Mouse (Mus musculus) cerebellum, adult 11-12 months (tissue): ENCODE data around the gene Ltc4s.

Source experiments
- DNase-seq: peaks from one replicate; pipeline ENCODE4 v3.0.0; 2022

Ltc4s gene

DNA sequence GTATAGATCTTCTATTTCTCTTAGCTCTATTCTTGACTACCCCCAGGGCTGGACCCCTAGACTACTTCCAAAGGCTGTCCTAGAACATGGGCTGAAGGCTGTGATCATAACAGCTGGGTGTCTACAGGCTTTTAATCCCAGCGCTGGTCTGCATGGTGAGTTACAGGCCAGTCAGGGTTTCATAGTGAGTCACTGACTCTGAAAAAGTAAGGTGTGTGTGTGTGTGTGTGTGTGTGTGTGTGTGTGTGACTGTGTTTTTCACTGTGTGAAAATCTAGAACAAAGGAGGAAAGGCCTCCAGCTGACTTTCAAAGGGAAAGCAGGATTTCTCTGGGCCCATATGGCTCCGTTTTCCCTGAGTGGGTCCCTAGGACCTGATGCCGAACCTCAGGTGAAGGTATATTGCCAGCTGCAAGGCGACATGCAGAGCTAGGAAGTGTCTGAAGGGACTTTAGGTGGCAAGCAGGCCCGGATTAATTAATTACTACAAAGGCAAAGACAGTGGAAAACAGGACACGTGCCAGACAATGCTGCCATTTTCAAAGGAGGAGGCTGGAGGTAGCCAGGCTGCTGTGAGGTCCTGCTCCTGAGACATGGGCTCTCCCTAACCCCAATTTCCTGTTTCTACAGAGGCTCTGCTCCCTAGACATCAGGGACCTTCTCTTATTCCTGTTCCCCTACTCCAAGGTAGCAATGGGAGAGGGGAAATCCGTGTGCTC, 15.7 kb downstream of the Ltc4s start:
- no peak for DNase-seq

DNA sequence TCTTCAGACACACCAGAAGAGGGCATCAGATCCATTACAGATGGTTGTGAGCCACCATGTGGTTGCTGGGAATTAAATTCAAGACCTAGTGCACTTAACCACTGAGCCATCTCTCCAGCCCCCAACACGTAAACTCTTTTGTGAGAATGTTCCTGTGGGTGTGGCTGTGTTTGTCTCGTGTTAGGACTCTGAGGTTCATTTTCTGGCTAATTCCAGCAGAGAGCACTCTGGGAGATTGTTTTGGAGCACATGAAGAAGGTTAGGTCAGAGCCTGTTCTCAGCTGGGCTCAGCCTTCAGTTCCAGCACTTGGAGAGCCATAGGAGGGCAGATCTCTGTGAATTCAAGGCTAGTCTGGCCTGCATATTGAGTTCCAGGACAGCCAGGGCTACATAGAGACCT, 18.6 kb downstream of the Ltc4s start:
- no peak for DNase-seq

DNA sequence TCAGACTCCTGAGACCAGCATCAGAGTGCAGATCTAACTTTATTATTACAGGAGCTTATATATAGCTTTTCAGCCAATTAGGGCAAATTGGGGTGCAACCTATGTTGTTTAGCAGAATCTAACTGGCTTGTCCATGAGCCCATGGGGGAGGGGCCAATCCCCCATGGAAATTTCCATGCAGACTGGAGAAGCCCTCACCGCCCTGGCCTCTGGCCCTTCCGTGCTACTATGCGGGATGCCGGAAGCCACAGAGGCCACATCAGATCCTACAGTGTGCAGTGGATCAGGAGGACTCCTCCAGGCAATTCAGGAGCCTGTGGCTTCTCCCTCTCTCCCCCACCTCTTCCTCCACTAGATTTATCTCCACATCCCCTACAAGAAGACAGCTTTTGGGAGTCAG, 20.6 kb downstream of the Ltc4s start:
- no peak for DNase-seq

DNA sequence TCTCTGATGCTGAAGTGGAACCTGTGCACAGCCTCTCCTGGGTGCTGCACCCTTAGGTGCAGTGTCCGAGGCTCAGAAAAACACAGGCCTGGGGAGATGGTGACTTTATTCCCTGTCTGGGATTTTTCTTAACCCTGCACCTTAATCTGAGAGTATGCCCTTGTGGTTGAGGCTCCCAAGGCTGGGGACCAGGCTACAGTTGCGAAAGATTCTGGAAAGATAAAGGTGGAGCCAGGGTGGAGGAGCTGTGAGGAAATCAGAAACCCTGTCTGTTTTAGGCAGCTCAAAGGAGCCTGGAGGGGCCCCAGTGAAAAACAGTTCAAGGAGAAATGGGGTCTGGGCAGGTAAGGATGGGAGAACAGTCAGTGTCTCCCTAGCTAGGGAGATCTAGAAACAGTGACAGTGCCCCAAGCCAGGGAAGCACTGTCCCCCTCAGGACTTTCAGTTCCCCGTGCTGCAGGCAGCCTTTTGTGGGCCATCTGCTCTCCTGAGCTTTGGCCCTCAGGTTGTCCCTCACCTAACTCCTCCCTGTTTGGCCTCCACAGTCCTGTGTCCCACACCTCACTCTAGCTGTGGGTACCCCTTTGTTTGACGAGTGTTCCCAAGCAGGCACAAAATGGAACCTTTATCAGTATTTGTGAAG, 21.6 kb downstream of the Ltc4s start:
- DNase-seq: no peak

DNA sequence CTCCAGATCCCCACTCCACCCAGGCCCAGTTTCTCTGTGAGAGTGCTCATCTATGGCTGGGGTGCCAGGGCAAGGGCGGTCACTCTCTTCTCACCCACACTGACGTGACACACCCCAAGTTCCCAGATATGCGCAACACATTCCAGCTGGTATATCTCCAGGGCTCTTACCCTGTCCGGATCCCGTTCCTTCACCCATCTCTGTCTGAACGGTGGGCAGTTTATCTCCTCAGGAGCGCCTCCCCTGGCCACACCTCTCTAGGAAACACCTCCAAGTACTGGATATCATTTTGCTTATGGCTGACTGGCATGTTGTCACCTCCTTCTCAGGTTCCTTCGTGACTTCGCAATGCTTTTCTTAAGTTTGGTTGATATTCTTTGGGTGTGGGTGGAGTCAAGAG, 22.8 kb downstream of the Ltc4s start:
- no peak for DNase-seq

DNA sequence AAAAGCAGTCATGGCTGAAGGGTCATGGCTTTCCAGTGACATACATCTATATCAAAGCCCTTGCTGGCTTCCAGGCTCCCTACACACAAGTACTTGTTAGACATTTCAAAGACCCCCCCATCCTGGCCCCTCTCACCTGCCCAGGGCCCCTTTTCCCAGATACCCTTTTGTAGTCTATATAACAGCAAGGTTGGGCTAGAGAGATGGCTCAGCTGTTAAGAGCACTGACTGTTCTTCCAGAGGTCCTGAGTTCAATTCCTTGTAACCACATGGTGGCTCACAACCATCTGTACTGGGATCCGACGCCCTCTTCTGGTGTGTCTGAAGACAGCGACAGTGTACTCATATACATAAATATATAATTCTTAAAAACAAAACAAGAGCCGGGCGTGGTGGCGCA, 23.8 kb downstream of the Ltc4s start:
- DNase-seq: no peak

DNA sequence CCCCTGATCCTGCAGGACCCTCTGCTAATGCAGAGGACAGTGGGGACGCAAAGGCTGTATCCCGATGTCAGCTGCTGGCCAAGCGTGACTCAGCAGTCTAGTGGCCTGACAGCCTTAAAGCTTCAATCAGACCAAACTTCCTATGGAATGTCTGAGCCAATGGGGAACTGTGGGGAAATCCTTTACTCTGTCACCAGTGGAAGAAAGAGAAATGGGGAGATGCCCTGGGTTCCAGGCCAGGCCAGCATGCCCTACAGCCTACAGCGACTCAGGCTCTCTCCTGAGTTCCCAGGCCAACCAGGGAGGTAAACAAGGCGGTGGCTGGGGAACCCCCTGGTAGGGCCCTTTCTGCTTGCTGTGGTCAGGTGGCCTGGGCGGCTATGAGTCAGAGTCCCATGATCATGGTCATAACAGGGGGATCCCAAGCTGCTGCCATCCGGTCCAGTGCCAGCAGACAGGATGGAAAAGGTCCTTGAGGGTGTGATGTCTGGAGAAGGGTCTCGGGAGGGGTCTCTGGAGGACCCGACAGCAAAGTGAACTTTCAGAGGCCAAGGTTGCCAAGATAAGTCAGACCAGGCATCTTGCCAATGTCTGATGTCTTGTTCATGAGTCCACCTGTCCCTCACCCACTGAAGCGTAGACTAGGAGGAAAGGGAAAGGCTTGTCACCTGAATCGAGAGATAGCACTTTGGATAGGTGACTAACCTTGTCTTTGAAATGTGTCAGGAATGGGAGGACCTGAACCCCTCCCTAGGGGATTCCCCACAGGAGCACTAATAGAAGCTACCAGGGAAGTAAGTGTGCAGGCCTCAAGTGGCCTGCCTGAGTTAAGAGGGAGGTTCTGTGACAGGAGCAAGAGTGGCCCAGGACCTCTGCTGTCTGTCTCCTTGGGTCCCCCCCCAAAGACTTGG, 25.3 kb downstream of the Ltc4s start:
- peak; percentile 78 for DNase-seq

DNA sequence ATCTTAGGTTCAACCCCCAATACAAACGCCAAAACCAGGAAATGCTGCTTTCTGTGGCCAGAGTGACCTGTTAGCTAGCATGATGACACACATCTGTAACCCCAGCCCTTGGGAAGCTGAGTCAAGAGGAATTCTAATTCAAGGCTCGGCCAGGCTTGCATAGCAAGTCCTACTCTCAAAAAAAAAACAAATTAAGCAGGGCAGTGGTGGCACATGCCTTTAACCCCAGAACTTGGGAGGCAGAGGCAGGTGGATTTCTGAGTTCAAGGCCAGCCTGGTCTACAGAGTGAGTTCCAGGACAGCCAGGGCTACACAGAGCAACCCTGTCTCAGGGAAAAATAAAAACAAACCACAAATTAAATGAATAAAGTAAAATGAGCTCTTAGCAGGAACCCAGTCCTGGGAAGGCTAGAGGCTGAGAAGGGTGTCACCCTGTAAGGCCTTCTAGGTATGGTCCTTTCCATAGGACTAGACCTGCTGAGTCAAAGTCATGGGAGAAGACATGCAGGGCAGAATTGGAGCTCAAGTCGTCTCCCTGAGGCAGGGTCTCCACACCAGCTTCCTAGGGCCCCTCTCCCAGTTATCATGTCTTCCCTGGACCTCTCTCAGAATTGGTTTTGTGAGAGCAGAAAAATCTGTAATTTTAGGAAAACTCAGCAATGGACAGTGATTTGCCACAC, 26.2 kb downstream of the Ltc4s start:
- DNase-seq: peak; percentile 39

DNA sequence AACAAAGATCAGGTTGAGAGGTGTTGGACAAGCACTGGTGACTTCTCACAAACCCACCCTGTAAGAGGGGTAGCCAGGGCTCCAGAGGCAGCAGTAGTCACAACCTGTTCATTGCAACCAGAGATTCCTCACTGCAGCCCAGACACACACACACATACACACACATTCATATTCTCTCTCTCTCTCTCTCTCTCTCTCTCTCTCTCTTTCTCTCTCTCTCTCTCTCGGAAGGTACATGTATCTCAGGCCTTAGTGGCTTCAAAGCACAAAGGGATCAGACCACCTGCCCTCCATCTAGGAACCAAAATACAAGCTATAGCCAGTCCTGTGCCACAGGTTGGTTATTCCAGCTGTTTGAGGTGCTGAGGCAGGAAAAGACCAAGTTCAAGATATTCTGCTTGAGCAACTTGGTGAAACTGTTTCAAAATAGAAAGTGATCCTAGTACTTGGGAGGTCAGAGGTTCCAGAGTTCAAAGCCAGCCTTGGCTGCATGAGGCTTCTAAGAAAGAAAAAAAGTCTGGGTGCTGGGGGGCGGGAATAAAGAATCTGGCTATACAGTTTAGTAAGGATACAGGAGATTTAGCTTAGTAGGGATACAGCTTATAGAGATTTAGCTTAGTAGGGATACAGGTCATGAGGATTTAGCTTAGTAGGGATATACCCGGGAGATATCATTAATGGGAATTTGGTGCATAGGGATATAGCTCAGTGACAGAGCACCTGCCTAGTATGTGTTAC, 26.9 kb downstream of the Ltc4s start:
- DNase-seq: peak; percentile 32

DNA sequence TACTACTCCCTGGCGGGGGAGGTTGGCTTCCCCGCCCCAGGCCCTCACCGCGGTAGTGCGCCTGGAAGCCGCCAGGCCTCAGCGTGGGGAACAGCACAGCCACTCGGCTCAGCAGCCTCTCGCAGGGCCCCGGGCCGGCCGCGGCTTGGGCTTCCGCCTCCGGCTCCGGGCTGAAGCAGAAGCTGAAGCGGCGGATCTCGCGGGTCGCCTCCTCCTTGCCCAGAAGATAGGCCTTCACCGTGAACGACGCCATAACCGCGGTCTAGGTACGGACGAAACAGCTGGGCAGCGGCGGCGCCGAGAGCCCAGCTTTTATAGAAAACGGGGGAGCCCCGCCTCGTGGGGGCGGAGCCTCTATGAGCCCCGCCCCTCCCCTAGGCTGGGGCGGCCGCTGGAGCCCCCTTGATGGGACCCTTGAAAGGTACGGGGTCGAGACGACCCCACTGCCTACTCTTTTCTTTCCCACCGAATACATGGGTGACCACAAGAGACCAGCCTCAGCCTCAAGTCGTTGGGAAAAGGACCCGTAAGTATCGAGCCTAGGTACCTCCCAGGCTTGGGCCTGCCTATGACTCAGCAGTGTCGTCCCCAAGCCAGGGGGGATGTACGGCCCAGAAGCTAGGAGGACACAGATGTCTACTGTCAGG, 27.8 kb downstream of the Ltc4s start, which contains the start of the genes Sqstm1 and Mgat4b:
Sqstm1 (minus strand) TSS at position 323 of the 647 bp plus-strand sequence.
Mgat4b (plus strand) TSS at position 386 of the 647 bp plus-strand sequence.
- peak; percentile 82 for DNase-seq

DNA sequence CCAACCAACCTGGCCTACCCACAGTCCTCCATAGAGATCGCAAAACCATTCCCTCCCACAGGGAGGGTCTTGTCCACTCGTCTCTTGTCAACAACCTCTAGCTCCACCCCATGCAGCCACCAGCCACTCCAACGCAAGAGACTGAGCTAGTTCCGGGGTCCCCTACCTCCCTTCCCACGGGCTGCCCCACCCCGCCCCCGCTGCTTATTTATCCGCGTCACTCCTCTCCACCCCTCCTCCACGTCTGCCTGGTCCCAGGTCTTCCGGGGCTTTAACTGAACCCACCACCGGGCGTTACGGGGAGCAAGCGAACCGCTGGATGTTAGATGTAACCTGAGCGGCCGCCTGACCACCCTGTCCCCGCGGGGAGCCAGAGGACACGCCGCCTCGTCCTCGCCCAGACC, 28.3 kb downstream of the Ltc4s start:
- DNase-seq: peak; percentile 96

DNA sequence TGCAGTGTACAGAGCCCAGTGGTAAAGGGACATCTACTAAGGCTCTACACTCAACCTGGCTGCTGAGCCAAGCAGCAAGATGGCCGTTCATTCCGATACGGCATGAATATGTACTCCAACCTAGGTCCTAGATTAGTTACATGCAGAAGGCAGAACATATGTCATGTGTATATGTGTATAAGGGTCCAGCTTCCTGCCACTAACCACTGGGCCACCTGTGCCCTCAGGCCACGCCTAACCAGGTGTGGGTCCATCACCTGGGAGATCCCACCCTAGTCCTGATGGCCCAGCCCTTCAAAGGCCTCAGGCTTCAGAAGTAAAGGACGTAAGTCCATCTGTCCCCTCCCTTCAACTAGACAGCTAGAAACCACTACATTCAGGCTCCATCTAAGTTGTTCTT, 30.4 kb downstream of the Ltc4s start:
- DNase-seq: peak; percentile 28

DNA sequence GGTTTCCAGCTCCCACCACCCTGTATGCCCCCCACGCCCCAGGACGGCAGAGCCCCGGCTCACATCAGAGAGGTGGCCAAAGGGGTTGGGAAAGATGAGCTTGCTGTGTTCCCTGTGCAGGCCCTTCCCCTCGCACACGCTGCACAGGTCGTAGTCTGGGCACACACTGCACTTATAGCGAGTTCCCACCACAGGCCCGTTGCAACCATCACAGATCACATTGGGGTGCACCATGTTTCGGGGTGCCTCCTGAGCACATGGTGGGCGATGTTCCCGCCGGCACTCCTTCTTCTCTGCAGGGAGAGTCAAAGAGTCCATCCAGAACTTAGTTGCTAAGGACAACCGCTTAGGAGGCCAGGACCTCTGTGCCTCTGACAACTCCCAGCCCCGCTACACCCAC, 31.1 kb downstream of the Ltc4s start:
- peak; percentile 40 for DNase-seq

DNA sequence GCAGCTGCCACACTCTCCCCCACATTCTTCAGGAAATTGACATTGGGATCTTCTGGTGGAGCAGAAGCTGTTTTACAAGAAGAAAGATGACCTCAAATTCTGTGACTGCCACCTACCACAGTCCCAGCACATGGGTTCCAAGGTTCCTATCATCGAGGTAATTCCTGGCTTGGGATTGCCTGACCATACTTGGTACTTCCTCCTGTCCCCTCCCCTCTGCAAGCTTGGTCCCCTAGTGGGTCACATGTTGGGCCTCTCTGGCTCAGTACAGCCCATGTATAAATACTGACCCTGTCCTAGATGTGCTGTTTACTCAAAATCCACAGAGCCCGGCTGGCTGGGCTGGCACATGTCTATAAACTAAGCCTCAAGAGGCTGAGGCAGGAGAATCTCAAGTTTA, 32.4 kb downstream of the Ltc4s start:
- peak; percentile 21 for DNase-seq

DNA sequence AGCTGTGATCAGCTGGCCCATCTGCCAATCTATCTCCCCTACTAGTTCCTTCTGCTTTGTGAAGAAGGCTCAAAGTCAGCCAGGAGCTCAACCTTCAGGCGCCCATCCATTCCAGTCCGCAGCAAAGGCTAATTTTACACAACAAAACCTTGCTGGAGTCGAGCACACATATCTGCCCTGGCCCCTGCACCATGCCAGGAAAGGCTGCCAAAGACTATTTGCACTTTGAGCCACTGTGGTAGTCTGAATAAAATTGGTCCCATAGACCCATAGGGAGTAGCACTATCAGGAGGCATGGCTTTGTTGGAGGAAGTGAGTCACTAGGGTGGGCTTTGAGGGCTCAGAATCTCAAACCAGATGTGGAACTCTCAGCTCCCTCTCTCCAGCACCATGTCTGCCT, 33.0 kb downstream of the Ltc4s start:
- peak; percentile 8 for DNase-seq

DNA sequence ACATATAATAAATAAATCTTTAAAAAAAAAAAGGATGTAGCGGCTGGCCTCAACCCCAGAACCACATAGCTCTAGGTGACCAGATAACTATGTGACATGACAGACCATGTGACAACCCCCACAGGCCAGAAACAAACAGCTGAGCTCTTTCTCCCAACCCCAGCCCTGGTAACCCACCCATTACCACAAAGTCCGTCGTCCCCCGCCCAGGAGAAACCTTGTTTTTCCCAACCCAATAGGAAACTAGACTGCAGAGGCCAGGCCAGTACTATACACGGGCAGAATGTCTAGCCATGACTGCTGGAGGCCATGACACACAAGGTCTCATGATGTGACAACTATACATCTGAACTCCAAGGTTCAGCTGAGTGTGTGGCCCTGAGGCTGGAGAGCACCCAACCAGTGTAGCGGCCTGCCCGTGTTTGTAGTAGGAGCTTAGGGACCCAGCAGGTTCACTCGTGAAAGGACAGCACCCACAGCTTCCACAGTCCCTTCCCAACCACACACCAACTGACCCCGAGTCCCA, 35.1 kb downstream of the Ltc4s start:
- DNase-seq: peak; percentile 17

DNA sequence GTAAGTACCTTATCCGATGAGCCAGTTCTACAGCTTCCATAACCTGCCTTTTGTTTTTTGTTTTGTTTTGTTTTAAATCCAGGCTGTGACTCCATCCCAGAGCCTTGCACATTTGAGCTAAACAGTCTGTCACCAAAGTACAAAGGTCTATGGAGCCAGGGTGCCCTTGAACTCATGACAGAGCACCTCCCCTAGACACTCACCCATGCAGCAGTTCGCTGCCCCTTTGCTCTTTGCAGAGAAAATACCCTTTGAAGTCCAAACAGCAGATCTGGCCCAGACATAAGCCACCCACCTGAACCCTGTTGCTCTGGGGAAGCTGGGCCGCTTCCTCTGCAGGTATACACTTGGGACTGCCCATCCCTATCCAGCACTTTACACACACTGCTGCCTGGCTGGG, 36.8 kb downstream of the Ltc4s start:
- no peak for DNase-seq

DNA sequence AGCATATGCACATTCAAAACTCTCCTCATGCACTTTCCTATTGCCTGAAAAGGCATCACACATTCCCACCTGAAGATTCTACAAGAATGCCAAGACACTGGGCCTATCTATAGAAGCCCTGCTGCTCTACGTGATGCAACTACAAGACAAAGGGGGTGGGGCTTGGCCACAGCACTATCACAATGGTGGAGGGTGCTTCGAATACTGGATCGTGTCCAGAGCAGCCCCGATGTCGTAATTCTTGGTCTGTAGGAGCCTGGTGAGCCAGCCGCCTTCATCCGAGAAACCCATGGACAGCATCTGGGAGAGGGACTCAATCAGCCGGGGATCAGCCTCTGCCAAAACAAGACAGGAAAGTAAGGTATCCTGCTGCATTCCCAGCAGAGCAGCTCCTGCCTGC, 37.8 kb downstream of the Ltc4s start:
- no peak for DNase-seq

DNA sequence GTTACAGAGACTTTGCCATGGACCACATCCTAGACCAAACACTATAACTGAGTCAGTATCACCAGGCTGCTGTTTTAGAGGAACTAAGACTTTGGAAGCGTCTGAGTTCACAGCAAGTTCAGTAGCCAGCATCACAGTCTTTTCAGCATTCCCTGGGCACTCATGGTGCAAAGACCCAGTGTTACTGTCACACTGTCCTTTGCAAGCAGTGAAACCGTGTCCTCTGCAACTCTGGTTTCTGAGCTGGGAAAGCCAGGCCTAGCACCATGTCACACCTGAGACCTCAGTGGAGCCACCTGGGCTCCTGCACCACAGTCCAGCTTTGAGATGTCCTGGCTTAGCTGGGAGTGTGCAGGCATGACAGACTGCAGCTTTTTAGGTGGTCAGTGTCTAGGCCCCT, 39.5 kb downstream of the Ltc4s start:
- DNase-seq: no peak

DNA sequence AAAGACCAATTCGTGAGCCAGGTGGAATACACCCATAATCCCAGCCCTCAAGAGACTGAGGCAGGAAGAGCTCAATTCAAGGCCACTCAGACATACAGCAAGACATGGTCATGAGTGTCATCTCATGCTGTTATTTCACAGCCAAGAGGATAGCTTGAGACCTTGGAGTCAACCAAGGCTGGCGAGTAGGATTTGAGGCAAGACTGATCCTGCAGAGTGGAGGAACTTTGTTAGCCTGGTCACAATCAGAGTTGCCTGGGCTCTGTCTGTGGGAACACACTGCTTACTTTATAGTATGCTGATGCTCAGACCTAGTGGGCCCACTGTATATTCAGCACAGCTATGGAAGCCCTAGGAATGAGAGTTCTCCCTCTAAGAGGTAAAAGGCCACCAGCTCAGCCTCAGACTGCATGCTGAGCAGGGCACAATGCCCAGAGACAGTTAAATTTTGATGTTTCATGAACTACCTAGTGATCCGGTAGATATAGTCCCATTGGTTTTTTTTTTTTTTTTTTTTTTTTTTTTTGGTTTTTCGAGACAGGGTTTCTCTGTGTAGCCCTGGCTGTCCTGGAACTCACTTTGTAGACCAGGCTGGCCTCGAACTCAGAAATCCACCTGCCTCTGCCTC, 40.1 kb downstream of the Ltc4s start:
- no peak for DNase-seq

DNA sequence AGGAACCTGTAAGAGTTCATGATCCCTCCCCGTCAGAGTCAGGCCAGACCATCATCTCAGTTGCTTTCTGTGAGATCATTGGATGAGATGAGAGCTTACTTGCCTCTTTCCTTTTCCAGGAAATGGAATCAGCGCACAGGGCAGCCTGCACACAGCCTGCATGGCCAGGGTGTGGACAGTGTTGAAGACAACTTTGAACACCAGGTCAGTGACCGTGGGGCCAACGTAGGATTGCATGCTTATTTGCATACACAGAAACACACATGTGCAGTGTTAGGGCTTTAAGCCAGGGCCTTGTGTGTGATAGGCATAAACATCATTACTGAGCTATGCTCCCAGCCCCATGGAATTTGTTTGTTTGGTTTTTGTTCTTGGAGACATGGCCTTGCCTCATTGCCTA, 40.9 kb downstream of the Ltc4s start:
- no peak for DNase-seq
